Mouse (Mus musculus) left cerebral cortex, adult 9 months (tissue): ENCODE measurements around the gene Fga.

Source experiments
- DNase-seq, 2 experiments: peaks; one replicate each; pipeline ENCODE4 v3.0.0; 2022; ENCODE audit warnings: low spot score in 2 of 2

Gene Fga

GRCm38 (mm10) chr3:83025475-83026301, at the start of gene Fga:
TSS of gene Fga (plus strand) at chr3:83026076.
- no peak for DNase-seq

DNA sequence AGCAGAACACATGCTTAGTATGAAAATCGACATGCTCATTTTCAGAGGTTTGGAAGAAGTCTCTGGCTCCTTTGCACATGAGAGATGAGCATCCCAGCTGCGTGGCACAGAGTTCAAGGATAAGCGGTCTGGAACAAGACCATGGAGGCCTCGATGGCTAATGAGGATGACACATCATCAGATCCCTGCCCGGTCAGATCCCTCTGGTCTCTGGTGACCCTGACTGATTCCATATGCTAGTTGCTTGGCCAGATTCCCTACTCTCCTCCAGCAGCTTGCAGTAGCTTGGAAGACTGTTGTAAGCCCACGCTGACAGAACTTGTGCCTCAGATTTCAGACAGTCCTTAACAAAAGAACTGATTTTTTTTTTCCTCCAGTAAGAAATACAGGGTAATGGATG, 45.1 kb upstream of the Fga start:
- no peak for DNase-seq

DNA sequence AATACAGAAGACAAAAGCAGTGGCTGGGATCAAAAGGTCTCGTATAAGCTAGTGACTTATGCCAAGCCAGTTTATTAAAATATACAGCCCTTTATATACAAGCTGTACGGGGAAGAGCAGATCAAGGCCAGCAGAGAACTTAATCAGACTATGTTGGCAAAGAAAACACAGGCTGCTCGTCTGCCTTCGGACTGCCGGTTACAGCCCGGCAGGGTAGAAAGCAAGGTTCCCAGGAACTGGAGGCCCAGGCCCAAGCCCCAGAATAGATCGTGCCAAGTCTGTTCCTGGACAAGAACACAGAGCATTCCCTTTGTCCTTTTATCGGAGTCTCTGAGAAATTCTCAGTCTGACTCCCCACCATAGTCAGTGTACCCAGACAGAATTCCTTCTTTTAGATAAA, 44.0 kb upstream of the Fga start:
- no peak for DNase-seq

DNA sequence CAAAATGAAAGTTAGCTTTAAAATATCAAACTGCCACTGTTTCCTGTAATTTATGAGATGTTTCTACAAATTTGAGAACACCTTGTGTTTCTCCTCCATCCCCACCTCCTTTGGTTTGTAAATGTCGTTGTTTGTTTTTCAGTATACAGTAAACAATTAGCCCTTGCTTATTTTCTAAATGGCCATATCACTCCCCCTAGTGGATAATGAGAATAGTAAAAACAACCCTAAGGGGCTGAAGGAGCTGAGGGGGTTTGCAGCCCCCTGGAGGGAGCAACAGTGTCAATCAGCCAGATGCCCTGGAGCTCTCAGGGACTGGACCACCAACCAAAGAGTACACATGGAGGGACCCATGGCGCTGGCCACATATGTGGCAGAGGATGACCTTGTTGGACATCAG, 41.0 kb upstream of the Fga start:
- no peak for DNase-seq

GRCm38 (mm10) chr3:82991963-82992362, 33.9 kb upstream of the Fga start:
- no peak for DNase-seq

DNA sequence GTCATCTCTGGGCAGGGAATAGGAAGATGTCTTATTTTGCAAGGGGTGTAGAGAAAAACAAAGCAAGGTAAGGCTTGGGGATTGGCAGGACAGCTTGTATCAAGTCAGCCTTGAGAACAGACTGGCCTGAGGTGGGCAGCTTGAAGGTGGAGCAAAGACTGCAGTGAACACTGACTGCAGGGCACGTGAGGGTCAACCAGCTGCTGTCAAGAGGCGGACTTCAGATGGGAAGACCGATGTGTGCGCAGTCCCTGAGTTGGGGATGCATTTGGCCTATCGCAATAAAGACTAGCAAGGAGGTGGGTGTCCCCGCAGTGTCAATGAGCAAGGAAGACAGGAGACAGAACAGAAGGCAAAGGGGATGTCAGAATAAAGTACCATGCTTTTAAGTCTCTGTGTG, 32.9 kb upstream of the Fga start:
- no peak for DNase-seq

- DNase-seq = no peak
Observed at GRCm38 (mm10) chr3:82995368-82995767, 30.5 kb upstream of the Fga start.

GRCm38 (mm10) chr3:82996656-82997055, 29.2 kb upstream of the Fga start:
- no peak for DNase-seq

- peak; percentile 25 to 72 for DNase-seq
Observed at GRCm38 (mm10) chr3:82998772-82999463, 27.0 kb upstream of the Fga start.

- DNase-seq = no peak
Observed at GRCm38 (mm10) chr3:82999995-83000394, 25.9 kb upstream of the Fga start.

GRCm38 (mm10) chr3:83002191-83002590, 23.7 kb upstream of the Fga start:
- DNase-seq = peak in 1 of 2 experiments; percentile 37

GRCm38 (mm10) chr3:83003068-83003467, 22.8 kb upstream of the Fga start:
- DNase-seq = no peak

DNA sequence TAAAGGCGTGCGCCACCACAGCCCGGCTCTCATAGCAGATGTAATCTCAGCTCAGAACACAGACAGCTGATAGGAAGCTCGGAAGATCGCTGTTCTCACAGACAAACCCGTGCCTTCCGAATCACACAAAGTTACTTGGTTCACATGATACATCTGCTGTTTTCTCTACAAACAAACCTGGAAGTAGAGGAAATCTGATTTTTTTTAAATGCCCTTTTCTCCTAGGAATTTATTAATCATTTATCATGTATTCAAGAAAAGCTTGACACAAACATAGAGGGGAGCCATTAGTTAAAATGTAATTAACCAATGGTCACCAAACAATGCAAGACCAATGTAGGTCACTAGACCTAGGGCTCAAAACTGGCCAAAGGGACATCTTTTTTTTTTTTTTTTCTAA, 21.1 kb upstream of the Fga start:
- no peak for DNase-seq

DNA sequence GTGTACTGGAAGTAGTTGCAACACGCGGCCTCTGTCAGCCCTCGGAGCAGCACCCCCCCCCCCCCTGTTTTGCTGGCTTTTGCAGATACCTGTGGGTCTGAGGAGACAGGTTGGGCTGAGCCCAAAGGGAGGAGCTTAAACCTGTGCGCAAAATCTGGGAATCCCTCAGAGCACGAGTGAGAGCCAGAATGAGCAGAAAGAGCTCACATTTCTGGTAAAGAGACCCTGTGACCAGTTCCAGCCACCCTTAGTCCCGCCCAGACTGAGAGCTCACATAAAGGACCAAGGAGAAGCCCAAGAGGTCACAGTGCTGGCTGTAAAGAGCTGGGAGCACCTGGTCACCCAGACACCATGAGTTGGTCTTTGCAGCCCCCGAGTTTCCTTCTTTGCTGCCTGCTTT, 18.3 kb upstream of the Fga start, which contains the start of gene Fgg:
Gene Fgg, plus strand, starts transcription at position 168 of the 400 bp plus-strand sequence.
- no peak for DNase-seq

GRCm38 (mm10) chr3:83010291-83010690, 15.6 kb upstream of the Fga start:
- DNase-seq = no peak

DNA sequence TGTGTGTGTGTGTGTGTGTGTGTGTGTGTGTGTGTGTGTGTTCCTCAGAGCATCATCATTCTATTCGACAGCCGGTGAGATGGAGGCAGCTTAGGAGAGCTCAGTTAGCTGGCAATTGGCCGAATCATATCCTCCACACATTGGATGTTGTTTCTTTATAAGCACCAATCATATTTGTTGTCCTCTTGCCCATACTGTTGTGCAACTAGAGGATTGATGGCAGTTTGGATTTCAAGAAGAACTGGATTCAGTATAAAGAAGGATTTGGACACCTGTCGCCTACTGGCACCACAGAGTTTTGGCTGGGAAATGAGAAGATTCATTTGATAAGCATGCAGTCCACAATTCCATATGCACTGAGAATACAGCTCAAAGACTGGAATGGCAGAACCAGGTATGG, 14.7 kb upstream of the Fga start:
- DNase-seq = no peak

- no peak for DNase-seq
Observed at GRCm38 (mm10) chr3:83011565-83011964, 14.3 kb upstream of the Fga start.

GRCm38 (mm10) chr3:83012636-83013035, 13.2 kb upstream of the Fga start:
- no peak for DNase-seq

GRCm38 (mm10) chr3:83013951-83014350, 11.9 kb upstream of the Fga start:
- DNase-seq = no peak

DNA sequence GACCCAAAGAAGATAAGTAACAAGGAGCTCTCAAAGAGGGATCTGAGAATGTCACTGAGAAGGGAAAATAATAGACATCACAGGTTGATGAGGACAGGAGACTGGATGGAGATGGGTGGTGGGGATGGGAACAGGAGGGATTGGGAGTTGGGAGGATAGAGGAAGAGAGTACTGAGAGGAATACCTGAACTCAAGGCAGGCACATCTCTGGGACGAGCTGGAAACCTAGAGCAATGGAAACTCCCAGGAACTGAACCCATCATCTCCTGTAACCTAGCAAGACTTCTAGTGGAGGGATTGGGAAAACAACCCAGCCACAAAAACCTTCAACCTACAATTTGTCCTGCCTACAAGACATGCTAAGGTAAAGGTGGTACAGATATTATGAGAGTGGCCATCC, 9.6 kb upstream of the Fga start:
- no peak for DNase-seq

DNA sequence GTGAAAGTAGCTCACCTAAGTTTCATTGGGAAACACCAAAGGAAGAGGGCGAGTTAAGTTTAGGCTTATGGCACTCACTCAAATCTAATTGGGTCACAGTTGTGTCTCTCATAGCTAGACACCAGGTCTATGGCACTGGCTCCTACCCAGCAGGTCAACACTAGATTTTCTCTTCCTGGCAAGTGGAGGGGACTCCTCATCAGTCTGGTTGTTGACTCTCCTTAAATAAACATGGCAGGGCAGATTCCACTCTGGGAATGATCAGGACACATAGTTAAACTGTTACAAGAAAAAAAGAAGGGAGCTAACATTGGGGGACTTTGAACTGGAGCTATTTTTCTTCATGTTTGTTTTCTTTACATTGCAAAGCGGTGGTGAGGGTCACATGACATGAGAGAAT, 5.5 kb upstream of the Fga start:
- no peak for DNase-seq

DNA sequence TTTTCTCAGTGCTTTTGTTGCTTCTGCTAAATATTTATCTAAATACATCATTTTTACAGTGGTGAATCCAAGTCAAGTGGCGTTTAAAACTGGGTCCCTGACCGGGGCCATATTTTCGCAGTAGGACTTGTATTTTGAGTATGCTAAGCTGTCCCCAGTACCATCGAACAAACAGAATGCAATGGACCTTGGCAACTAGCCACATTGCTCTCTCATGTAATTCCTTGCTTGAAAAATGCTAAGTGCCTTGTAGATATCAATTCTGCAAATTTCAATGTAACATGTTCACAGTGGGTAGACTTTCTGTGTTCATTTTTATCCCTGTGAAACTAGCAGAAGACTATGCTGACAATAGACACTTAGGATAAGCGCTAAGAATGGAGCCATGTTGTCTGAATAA, 4.7 kb upstream of the Fga start:
- DNase-seq = no peak

- DNase-seq = no peak
Observed at GRCm38 (mm10) chr3:83025036-83025435, 840 bp upstream of the Fga start.
